Mouse (Mus musculus) stomach, embryonic 14.5 days (tissue): Measurements from ENCODE around the gene Stk11ip. TPM values are rescaled to one million over a fixed set of nuclear protein-coding genes. Genes with fewer than 3 reads are reported as not detected.

Experiments used
- ATAC-seq: fragments of 200-750 bp; cut with Nextera tagmentation; 2 replicates; pipeline ENCODE4 v1.8.0; 2017; ENCODE audit warnings: low read depth, moderate TSS enrichment; ENCODE audit not compliant: insufficient number of reproducible peaks, insufficient read depth, low FRiP score
- H3K27ac ChIP-seq: fragments of 300-500 bp; sonication (generic); 2 replicates; pipeline ENCODE4 v1.5.1; 2014; ENCODE audit warnings: mild to moderate bottlenecking, low read length, moderate library complexity, mixed read lengths
- H3K27me3 ChIP-seq: fragments of 300-500 bp; sonication (generic); 2 replicates; pipeline ENCODE4 v1.6.1; 2014; ENCODE audit warnings: low read length, control low read depth, mixed read lengths; ENCODE audit not compliant: control insufficient read depth, insufficient read depth
- H3K36me3 ChIP-seq: fragments of 300-500 bp; sonication (generic); 2 replicates; pipeline ENCODE4 v1.6.1; 2014; ENCODE audit warnings: mild to moderate bottlenecking, control low read depth, low read length, moderate library complexity, mixed read lengths; ENCODE audit not compliant: control insufficient read depth, insufficient read depth
- H3K4me1 ChIP-seq: fragments of 300-500 bp; sonication (generic); 2 replicates; pipeline ENCODE4 v1.6.1; 2014; ENCODE audit warnings: low read length, control low read depth, mixed read lengths; ENCODE audit not compliant: control insufficient read depth, insufficient read depth
- H3K4me2 ChIP-seq: fragments of 300-500 bp; sonication (generic); replicated peaks from 2 replicates; pipeline ENCODE4 v1.6.1; 2014; ENCODE audit warnings: low read depth, low read length, control low read depth
- H3K4me3 ChIP-seq: fragments of 300-500 bp; sonication (generic); 2 replicates; pipeline ENCODE4 v1.5.1; 2014; ENCODE audit warnings: low read depth, low read length, control low read depth
- H3K9ac ChIP-seq: fragments of 300-500 bp; sonication (generic); replicated peaks from 2 replicates; pipeline ENCODE4 v1.6.1; 2014; ENCODE audit warnings: low read depth, mild to moderate bottlenecking, control low read depth, low read length, moderate library complexity, mixed read lengths
- H3K9me3 ChIP-seq: fragments of 300-500 bp; sonication (generic); 2 replicates; pipeline ENCODE4 v1.6.1; 2016; ENCODE audit warnings: low read depth, low read length, control low read depth; ENCODE audit not compliant: control insufficient read depth
- WGBS: fragments of 180-500 bp; shearing (Covaris S2); extraction: QIAGEN DNeasy Blood & Tissue Kit; methylation state at CpG from one replicate; pipeline ENCODE4 v1.1.7; 2014; 5-methylcytosine and 5-hydroxymethylcytosine counted together
- polyA plus RNA-seq: library from polyadenylated mRNA; unstranded; fragments of >200 nt; fragmentation: Nextera tagmentation; extraction: Ambion mirVana; gene quantifications from 2 replicates; pipeline ENCODE4 v1.2.1, GENCODE M21; 2014

Stk11ip gene
- polyA plus RNA-seq, 1 experiment from 2014 or later, result 19.0 TPM

- H3K4me1 ChIP-seq, result peaks cover 3% of the 10 kb centered on the region
- no peak overlapping the region for H3K27ac ChIP-seq
- no peaks in the 10 kb centered on the region for H3K9me3 ChIP-seq
- H3K27me3 ChIP-seq, result no peaks in the 10 kb centered on the region
- ATAC-seq, result no peak
- H3K4me2 ChIP-seq, result no peak overlapping the region
- no peak overlapping the region for H3K9ac ChIP-seq
- H3K36me3 ChIP-seq, result no peaks in the 10 kb centered on the region
- WGBS, result 88% methylated on average over 2 of the region's 2 CpGs
- H3K4me3 ChIP-seq, result no peak overlapping the region
Observed at GRCm38 (mm10) chr1:75564102-75564501, 42.8 kb downstream of the Stk11ip start.

- ATAC-seq, result no peak
- WGBS, result 50% methylated on average over 5 of the region's 5 CpGs
- Histone ChIP-seq H3K9ac (no peak overlapping the region), H3K36me3 (no peaks in the 10 kb centered on the region), H3K4me3 (no peak overlapping the region), H3K27ac (no peak overlapping the region), H3K9me3 (no peaks in the 10 kb centered on the region), H3K4me1 (no peaks in the 10 kb centered on the region), H3K4me2 (no peak overlapping the region), H3K27me3 (no peaks in the 10 kb centered on the region)
Observed at GRCm38 (mm10) chr1:75564916-75565315, 43.6 kb downstream of the Stk11ip start.

GRCm38 (mm10) chr1:75565616-75566015, 44.3 kb downstream of the Stk11ip start:
- Histone ChIP-seq H3K27me3 (no peaks in the 10 kb centered on the region), H3K27ac (no peak overlapping the region), H3K9me3 (no peaks in the 10 kb centered on the region), H3K36me3 (no peaks in the 10 kb centered on the region), H3K9ac (no peak overlapping the region), H3K4me2 (no peak overlapping the region), H3K4me3 (no peak overlapping the region), H3K4me1 (no peaks in the 10 kb centered on the region)
- 64% methylated on average over 9 of the region's 9 CpGs for WGBS
- ATAC-seq, result no peak

DNA sequence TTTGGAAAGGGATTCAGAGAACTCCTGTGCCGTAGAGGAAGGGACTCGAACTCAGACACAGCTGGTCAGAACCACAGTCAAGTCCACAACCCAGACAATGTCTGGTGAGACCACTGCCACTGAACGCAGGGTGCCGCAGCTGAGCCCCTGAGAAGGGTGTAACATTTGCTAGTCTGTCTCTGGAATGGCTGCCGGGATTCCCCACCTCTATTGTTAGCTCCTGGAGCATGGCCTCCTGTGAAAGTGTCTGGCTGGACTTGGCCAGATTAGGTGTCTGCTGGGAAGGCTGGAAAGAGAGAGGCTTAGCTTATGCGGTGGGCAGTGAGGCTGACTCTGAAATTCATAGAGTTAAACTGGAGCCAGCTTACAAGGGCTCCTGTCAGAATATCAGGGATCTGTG, 49.1 kb downstream of the Stk11ip start:
- H3K4me1 ChIP-seq, result no peaks in the 10 kb centered on the region
- H3K36me3 ChIP-seq, result no peaks in the 10 kb centered on the region
- H3K9ac ChIP-seq, result no peak overlapping the region
- H3K4me2 ChIP-seq, result no peak overlapping the region
- ATAC-seq, result no peak
- no peaks in the 10 kb centered on the region for H3K9me3 ChIP-seq
- H3K4me3 ChIP-seq, result no peak overlapping the region
- WGBS, result 64% methylated on average over 6 of the region's 6 CpGs
- H3K27me3 ChIP-seq, result no peaks in the 10 kb centered on the region
- no peak overlapping the region for H3K27ac ChIP-seq

DNA sequence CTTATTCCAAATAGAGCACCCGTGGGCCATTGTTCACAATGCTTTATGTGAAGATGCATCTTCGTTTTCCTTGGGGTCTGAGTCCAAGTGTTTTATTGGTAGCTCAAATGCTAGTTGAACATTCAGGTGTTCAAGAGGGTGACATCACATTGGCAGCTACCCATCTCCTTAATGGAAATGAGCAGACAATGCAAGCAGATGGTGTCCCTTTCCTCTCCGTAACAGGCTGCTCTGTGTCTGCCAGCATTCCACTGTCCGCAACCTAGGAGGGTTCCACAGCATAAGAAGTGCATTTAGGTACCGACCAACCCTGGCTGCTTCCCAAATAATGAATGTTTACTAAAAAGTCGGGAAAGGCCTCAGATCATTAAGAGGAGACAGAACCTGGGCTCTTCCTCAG, 51.4 kb downstream of the Stk11ip start:
- Histone ChIP-seq H3K4me1 (no peaks in the 10 kb centered on the region), H3K9me3 (no peaks in the 10 kb centered on the region), H3K4me3 (no peak overlapping the region), H3K27me3 (no peaks in the 10 kb centered on the region), H3K9ac (no peak overlapping the region), H3K4me2 (no peak overlapping the region), H3K36me3 (no peaks in the 10 kb centered on the region), H3K27ac (no peak overlapping the region)
- 68% methylated on average over 6 of the region's 6 CpGs for WGBS
- ATAC-seq, result no peak

GRCm38 (mm10) chr1:75573715-75574114, 52.4 kb downstream of the Stk11ip start:
- H3K9me3 ChIP-seq, result no peaks in the 10 kb centered on the region
- no peaks in the 10 kb centered on the region for H3K27me3 ChIP-seq
- H3K4me2 ChIP-seq, result no peak overlapping the region
- H3K27ac ChIP-seq, result no peak overlapping the region
- H3K4me1 ChIP-seq, result no peaks in the 10 kb centered on the region
- no peaks in the 10 kb centered on the region for H3K36me3 ChIP-seq
- no peak overlapping the region for H3K9ac ChIP-seq
- 82% methylated on average over 7 of the region's 7 CpGs for WGBS
- no peak overlapping the region for H3K4me3 ChIP-seq
- no peak for ATAC-seq

DNA sequence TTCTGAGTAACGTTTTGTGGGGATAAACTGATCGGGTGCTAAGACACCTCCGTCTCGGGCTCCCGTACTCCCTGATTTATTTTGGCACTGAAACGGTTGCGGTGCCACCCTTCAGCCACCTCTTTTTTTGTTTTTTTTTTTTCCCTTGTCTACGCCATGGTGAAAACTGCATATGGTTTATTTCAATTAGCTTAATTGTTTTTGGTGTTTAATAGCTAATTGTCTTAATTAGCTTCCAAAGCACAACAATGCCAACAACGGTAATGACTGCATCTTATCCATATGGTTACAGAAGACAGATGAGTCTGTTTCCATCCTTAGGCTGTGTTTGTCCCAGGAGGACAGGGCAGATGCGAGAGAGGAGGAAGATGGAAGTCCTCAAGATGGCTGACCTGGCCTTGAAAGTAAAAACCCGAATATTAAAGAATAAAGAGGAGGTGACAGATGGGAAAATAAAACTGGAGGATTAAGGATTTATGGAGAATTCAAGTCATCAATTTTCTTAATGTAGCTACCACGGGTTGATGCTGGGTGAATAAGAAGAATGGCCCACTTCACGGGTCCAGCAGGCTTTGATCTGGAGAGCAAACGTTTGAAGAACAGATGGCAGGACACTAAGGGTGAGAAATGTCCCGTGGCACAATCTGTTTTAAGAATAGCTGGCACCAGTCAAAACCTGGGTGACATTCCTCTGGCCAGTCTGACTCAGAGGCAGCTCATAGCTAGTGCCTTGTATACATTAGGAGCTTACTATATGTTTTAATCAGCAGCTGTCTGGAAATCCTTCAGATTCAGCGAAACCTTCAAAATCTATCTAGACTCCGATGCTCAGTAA, 53.4 kb downstream of the Stk11ip start:
- no peak overlapping the region for H3K9ac ChIP-seq
- no peak for ATAC-seq
- 63% methylated on average over 17 of the region's 17 CpGs for WGBS
- no peaks in the 10 kb centered on the region for H3K4me1 ChIP-seq
- no peak overlapping the region for H3K4me3 ChIP-seq
- no peaks in the 10 kb centered on the region for H3K27me3 ChIP-seq
- H3K27ac ChIP-seq, result no peak overlapping the region
- H3K36me3 ChIP-seq, result no peaks in the 10 kb centered on the region
- no peaks in the 10 kb centered on the region for H3K9me3 ChIP-seq
- no peak overlapping the region for H3K4me2 ChIP-seq

- no peaks in the 10 kb centered on the region for H3K27me3 ChIP-seq
- H3K9me3 ChIP-seq, result no peaks in the 10 kb centered on the region
- WGBS, result 41% methylated on average over 7 of the region's 7 CpGs
- H3K4me3 ChIP-seq, result no peak overlapping the region
- H3K9ac ChIP-seq, result no peak overlapping the region
- 0 out of 2 replicates have a peak, but pooled peaks cover 6% of the 10 kb centered on the region for H3K4me1 ChIP-seq
- H3K36me3 ChIP-seq, result no peaks in the 10 kb centered on the region
- no peak overlapping the region for H3K4me2 ChIP-seq
- H3K27ac ChIP-seq, result no peak overlapping the region
- ATAC-seq, result no peak
Observed at GRCm38 (mm10) chr1:75581936-75582624, 60.8 kb downstream of the Stk11ip start.
